In genomic region chr1:21080362-21080761, GRCm38 (mm10) we compare ENCODE assay signal across 12 mouse cellular contexts. TPM values are rescaled to one million over a fixed set of nuclear protein-coding genes. Genes with fewer than 3 reads are reported as not detected.
A peak's percentile ranks its signal among the peaks of the same experiment; 100 is the strongest.
DNase-seq lines count a peak whose midpoint lies in the region; ATAC-seq and TF ChIP-seq lines count a peak whose summit lies in the region.
"Had no signal": no experiment of that assay in that cellular context is flagged by ENCODE, and none has a peak within 500 bp of the region (broad histone marks: within the 10 kb centered on the region; RNA-seq: fewer than 3 reads in every experiment).

No protein-coding gene starts in this region.

- no peaks in the 10 kb centered on the region for H3K27me3 ChIP-seq in hindbrain, embryonic 11.5 days (ENCODE audit: control insufficient read depth, insufficient read depth, low read length)
- H3K27me3 ChIP-seq in hindbrain, embryonic 16.5 days (replicated peaks; ENCODE audit: control insufficient read depth, insufficient read depth, low read length) = no peaks in the 10 kb centered on the region
- H3K27me3 ChIP-seq in thymus, adult 2 months (ENCODE audit: control insufficient read depth, insufficient read depth, low read length) = no peaks in the 10 kb centered on the region
- H3K27me3 ChIP-seq: neural tube, embryonic 12.5 days had no signal

- H3K27ac ChIP-seq in hindbrain, embryonic 11.5 days (ENCODE audit: low read depth, low read length) = no peak overlapping the region
- no peak overlapping the region for H3K27ac ChIP-seq in hindbrain, embryonic 16.5 days (ENCODE audit: low read depth, low read length)
- H3K27ac ChIP-seq in thymus, adult 2 months (ENCODE audit: control insufficient read depth, insufficient read depth, low read length) = no peak overlapping the region

- no peak overlapping the region for H3K4me3 ChIP-seq in hindbrain, embryonic 11.5 days (ENCODE audit: low read depth, low read length)
- no peak overlapping the region for H3K4me3 ChIP-seq in hindbrain, embryonic 16.5 days (ENCODE audit: low read length)
- H3K4me3 ChIP-seq in thymus, adult 2 months (ENCODE audit: control insufficient read depth, insufficient read depth, low read length) = no peak overlapping the region

- H3K4me2 ChIP-seq in hindbrain, embryonic 11.5 days (replicated peaks; ENCODE audit: low read depth, low read length) = no peak overlapping the region
- H3K4me2 ChIP-seq in hindbrain, embryonic 16.5 days (ENCODE audit: low read length) = no peak overlapping the region

- H3K9me3 ChIP-seq in hindbrain, embryonic 11.5 days (ENCODE audit: control insufficient read depth, low read length) = no peaks in the 10 kb centered on the region
- H3K9me3 ChIP-seq in hindbrain, embryonic 16.5 days (ENCODE audit: control insufficient read depth, low read length) = no peaks in the 10 kb centered on the region
- H3K9me3 ChIP-seq: neural tube, embryonic 12.5 days had no signal

- no peak for TF ChIP-seq POLR2A in thymus, adult 2 months (IDR thresholded peaks at IDR 0.05; ENCODE audit: control insufficient read depth, extremely low read depth, insufficient read depth, low read length, poor library complexity)

- WGBS in hindbrain, embryonic 11.5 days = 91% methylated on average over 12 of the region's 12 CpGs
- 93% methylated on average over 12 of the region's 12 CpGs for WGBS in hindbrain, embryonic 16.5 days
- 98% methylated on average over 12 of the region's 12 CpGs for WGBS in thymus, adult 2 months

- no peak for ATAC-seq in hindbrain, embryonic 11.5 days (ENCODE audit: low FRiP score)
- ATAC-seq in hindbrain, embryonic 16.5 days = no peak

- peak; percentile 11 for DNase-seq in hindbrain, embryonic 11.5 days (ENCODE audit: low spot score)
- peak; percentile 8 for DNase-seq in thymus, adult 2 months
- DNase-seq in thymus, postnatal 0 days (ENCODE audit: low spot score) = no peak
- peak; percentile 43 for DNase-seq in embryo, embryonic 10 days (ENCODE audit: low spot score)
- peak; percentile 19 for DNase-seq in thymus, postnatal 4 days
- no peak for DNase-seq in urinary bladder, postnatal 25 days (ENCODE audit: low spot score)
- DNase-seq in spleen, adult 12 weeks (ENCODE audit: low spot score) = no peak
- DNase-seq: gastrocnemius, postnatal 36 days; heart, postnatal 14 days; kidney, postnatal 25 days had no signal

- H3K36me3 ChIP-seq in hindbrain, embryonic 11.5 days (ENCODE audit: control insufficient read depth, insufficient read depth, low read length) = no peaks in the 10 kb centered on the region
- no peaks in the 10 kb centered on the region for H3K36me3 ChIP-seq in hindbrain, embryonic 16.5 days (ENCODE audit: control insufficient read depth, insufficient read depth, low read length)
- no peaks in the 10 kb centered on the region for H3K36me3 ChIP-seq in thymus, adult 2 months (ENCODE audit: control insufficient read depth, insufficient read depth, low read length)
- H3K36me3 ChIP-seq: neural tube, embryonic 12.5 days had no signal

- peaks cover 8% of the 10 kb centered on the region for H3K4me1 ChIP-seq in hindbrain, embryonic 11.5 days (replicated peaks; ENCODE audit: control insufficient read depth, insufficient read depth, low read length)
- H3K4me1 ChIP-seq in hindbrain, embryonic 16.5 days (ENCODE audit: control insufficient read depth, insufficient read depth, low read depth, low read length) = peaks cover 1% of the 10 kb centered on the region
- peaks cover 19% of the 10 kb centered on the region for H3K4me1 ChIP-seq in thymus, adult 2 months (replicated peaks; ENCODE audit: control insufficient read depth, insufficient read depth, low read length)

- TF ChIP-seq CTCF in thymus, adult 2 months (IDR thresholded peaks at IDR 0.05; ENCODE audit: borderline replicate concordance, control insufficient read depth, extremely low read depth, insufficient read depth, low read length, poor library complexity) = no peak

- H3K9ac ChIP-seq in hindbrain, embryonic 11.5 days (ENCODE audit: low read depth, low read length) = no peak overlapping the region
- H3K9ac ChIP-seq in hindbrain, embryonic 16.5 days (ENCODE audit: low read depth, low read length) = no peak overlapping the region

RNA-seq across cellular contexts. Expression of gene Tram2, which starts 1.3 kb away (rescaled TPM):
- polyA plus RNA-seq in hindbrain, embryonic 11.5 days (2014; fragmentation: Nextera tagmentation; extraction: Ambion mirVana) = 6.2 and 6.6 TPM in 2 replicates
- 1.6 and 2.5 TPM in 2 replicates for polyA plus RNA-seq in hindbrain, embryonic 16.5 days (2015; fragmentation: Nextera tagmentation; extraction: Ambion mirVana)
- 9.2 and 10.2 TPM in 2 replicates for polyA plus RNA-seq in thymus, adult 2 months (2012; rRNA removed)
- polyA plus RNA-seq in thymus, postnatal 0 days (2015; fragmentation: Nextera tagmentation; extraction: Ambion mirVana) = 3.1 and 3.6 TPM in 2 replicates

Comparison
In these comparisons a context has a peak if more than half of its experiments do, and no peak if none do; other contexts are left out.
1. DNase-seq: peak in hindbrain, embryonic 11.5 days (single experiment), thymus, adult 2 months (single experiment), embryo, embryonic 10 days (single experiment) and thymus, postnatal 4 days (single experiment); none in thymus, postnatal 0 days (single experiment), urinary bladder, postnatal 25 days (single experiment) and spleen, adult 12 weeks (single experiment).